Mouse (Mus musculus) cortical plate, adult 2 months (tissue): Measurements from ENCODE around the gene Psmg3. TPM values are rescaled to one million over a fixed set of nuclear protein-coding genes. Genes with fewer than 3 reads are reported as not detected.

Experiments used
- H3K27ac ChIP-seq: fragments of 200-500 bp; 2 replicates; pipeline ENCODE4 v1.5.1; 2012; ENCODE audit warnings: low read length, control low read depth, inconsistent platforms; ENCODE audit not compliant: insufficient read depth
- H3K4me1 ChIP-seq: fragments of 200-500 bp; 2 replicates; pipeline ENCODE4 v1.6.1; 2011; ENCODE audit warnings: low read length; ENCODE audit not compliant: control insufficient read depth, insufficient read depth
- H3K4me3 ChIP-seq: fragments of 200-500 bp; 2 replicates; pipeline ENCODE4 v1.5.1; 2011; ENCODE audit warnings: mild to moderate bottlenecking, low read length, control low read depth; ENCODE audit not compliant: insufficient read depth
- CTCF ChIP-seq: fragments of 200-500 bp; IDR thresholded peaks from 2 replicates; pipeline ENCODE4 v1.5.1; 2011; ENCODE audit warnings: mild to moderate bottlenecking, control low read depth, low read length; ENCODE audit not compliant: insufficient read depth; ENCODE audit errors: extremely low read depth
- POLR2A ChIP-seq: fragments of 200-500 bp; IDR thresholded peaks from 2 replicates; pipeline ENCODE4 v1.6.1; 2011; ENCODE audit warnings: mild to moderate bottlenecking, low read length, control low read depth; ENCODE audit not compliant: insufficient read depth; ENCODE audit errors: extremely low read depth
- polyA plus RNA-seq: library from polyadenylated mRNA; depleted of rRNA; stranded (reverse); fragments of >200 nt; gene quantifications from 2 replicates; pipeline ENCODE4 v1.2.3, GENCODE M21; 2012

Gene Psmg3
- polyA plus RNA-seq, 1 experiment: 32.9 TPM

GRCm38 (mm10) chr5:139830734-139831133 lies 4.0 kb upstream of the Psmg3 start:
- Histone ChIP-seq H3K4me3 (no peak overlapping the region), H3K4me1 (peaks cover 4% of the 10 kb centered on the region), H3K27ac (no peak overlapping the region)
- TF ChIP-seq CTCF (no peak), POLR2A (no peak)

GRCm38 (mm10) chr5:139829384-139829783 lies 2.7 kb upstream of the Psmg3 start:
- no peak for TF ChIP-seq POLR2A
- no peak for TF ChIP-seq CTCF
- H3K4me3 ChIP-seq: no peak overlapping the region
- peaks cover 4% of the 10 kb centered on the region for H3K4me1 ChIP-seq
- H3K27ac ChIP-seq: no peak overlapping the region

- Histone ChIP-seq H3K27ac (no peak overlapping the region), H3K4me3 (no peak overlapping the region), H3K4me1 (peaks cover 4% of the 10 kb centered on the region)
- no peak for TF ChIP-seq POLR2A
- 0 out of 2 replicates have a peak, but pooled peaks have one; percentile 12 for TF ChIP-seq CTCF
Observed at GRCm38 (mm10) chr5:139827593-139827992, 908 bp upstream of the Psmg3 start.

- peaks cover 4% of the 10 kb centered on the region for H3K4me1 ChIP-seq
- peak overlapping the region; percentile 68 for H3K4me3 ChIP-seq
- no peak overlapping the region for H3K27ac ChIP-seq
- TF ChIP-seq POLR2A (no peak), CTCF (no peak)
Observed at GRCm38 (mm10) chr5:139825947-139826346, 738 bp downstream of the Psmg3 start.

GRCm38 (mm10) chr5:139824531-139824930 lies 2.2 kb downstream of the Psmg3 start:
- Histone ChIP-seq H3K27ac (no peak overlapping the region), H3K4me3 (no peak overlapping the region), H3K4me1 (peaks cover 4% of the 10 kb centered on the region)
- TF ChIP-seq CTCF: no peak
- TF ChIP-seq POLR2A: no peak

GRCm38 (mm10) chr5:139821466-139822459 lies 4.9 kb downstream of the Psmg3 start:
- Histone ChIP-seq H3K4me3 (no peak overlapping the region), H3K27ac (no peak overlapping the region), H3K4me1 (peaks cover 4% of the 10 kb centered on the region)
- TF ChIP-seq CTCF (no peak), POLR2A (no peak)

GRCm38 (mm10) chr5:139819538-139820181 lies 7.0 kb downstream of the Psmg3 start, which contains the start of gene Tmem184a:
TSS of gene Tmem184a (minus strand) at chr5:139819917.
- Histone ChIP-seq H3K4me1 (no peaks in the 10 kb centered on the region), H3K4me3 (no peak within 1 kb of the TSS), H3K27ac (no peak within 1 kb of the TSS)
- TF ChIP-seq POLR2A: no peak
- TF ChIP-seq CTCF: no peak

- Histone ChIP-seq H3K4me1 (no peaks in the 10 kb centered on the region), H3K27ac (no peak overlapping the region), H3K4me3 (no peak overlapping the region)
- TF ChIP-seq POLR2A (no peak), CTCF (peak; percentile 54)
Observed at GRCm38 (mm10) chr5:139818801-139819200, 7.9 kb downstream of the Psmg3 start.

GRCm38 (mm10) chr5:139818056-139818455 lies 8.6 kb downstream of the Psmg3 start:
- Histone ChIP-seq H3K4me1 (no peaks in the 10 kb centered on the region), H3K27ac (no peak overlapping the region), H3K4me3 (no peak overlapping the region)
- no peak for TF ChIP-seq POLR2A
- no peak for TF ChIP-seq CTCF
